Mouse (Mus musculus) embryonic facial prominence, embryonic 15.5 days (tissue): Measurements from ENCODE around the gene Fat2. TPM values are rescaled to one million over a fixed set of nuclear protein-coding genes. Genes with fewer than 3 reads are reported as not detected.

Source experiments
- ATAC-seq: fragments of 200-750 bp; cut with Nextera tagmentation; 2 replicates; pipeline ENCODE4 v1.8.0; 2017; ENCODE audit warnings: low read depth, moderate TSS enrichment; ENCODE audit not compliant: insufficient number of reproducible peaks, low FRiP score, low TSS enrichment
- H3K27ac ChIP-seq: fragments of 300-500 bp; sonication (generic); replicated peaks from 2 replicates; pipeline ENCODE4 v1.5.1; 2015; ENCODE audit warnings: mild to moderate bottlenecking, inconsistent platforms
- H3K27me3 ChIP-seq: fragments of 300-500 bp; sonication (generic); 2 replicates; pipeline ENCODE4 v1.6.1; 2015; ENCODE audit warnings: inconsistent platforms
- H3K36me3 ChIP-seq: fragments of 300-500 bp; sonication (generic); 2 replicates; pipeline ENCODE4 v1.6.1; 2015; ENCODE audit warnings: mild to moderate bottlenecking, inconsistent platforms
- H3K4me1 ChIP-seq: fragments of 300-500 bp; sonication (generic); 2 replicates; pipeline ENCODE4 v1.6.1; 2015; ENCODE audit warnings: inconsistent platforms
- H3K4me2 ChIP-seq: fragments of 300-500 bp; sonication (generic); replicated peaks from 2 replicates; pipeline ENCODE4 v1.6.1; 2015; ENCODE audit warnings: mild to moderate bottlenecking, inconsistent platforms
- H3K4me3 ChIP-seq: fragments of 300-500 bp; sonication (generic); replicated peaks from 2 replicates; pipeline ENCODE4 v1.5.1; 2015; ENCODE audit warnings: mild to moderate bottlenecking, inconsistent platforms
- H3K9ac ChIP-seq: fragments of 300-500 bp; sonication (generic); 2 replicates; pipeline ENCODE4 v1.6.1; 2015; ENCODE audit warnings: inconsistent platforms
- H3K9me3 ChIP-seq: fragments of 300-500 bp; sonication (generic); replicated peaks from 2 replicates; pipeline ENCODE4 v1.6.1; 2016; ENCODE audit warnings: inconsistent platforms
- WGBS: fragments of 180-500 bp; shearing (Covaris S2); methylation state at CpG from one replicate; pipeline ENCODE4 v1.1.7; 2015; 5-methylcytosine and 5-hydroxymethylcytosine counted together
- polyA plus RNA-seq: library from polyadenylated mRNA; unstranded; fragments of >200 nt; fragmentation: Nextera tagmentation; extraction: Ambion mirVana; gene quantifications from 2 replicates; pipeline ENCODE4 v1.2.1, GENCODE M21; 2015

The Fat2 gene
- polyA plus RNA-seq, 1 experiment from 2014 or later, result 1.1 TPM

GRCm38 (mm10) chr11:55214161-55214560 lies 122.2 kb downstream of the Fat2 start:
- Histone ChIP-seq H3K9ac (no peak overlapping the region), H3K27ac (no peak overlapping the region), H3K4me2 (no peak overlapping the region), H3K4me3 (no peak overlapping the region), H3K27me3 (no peaks in the 10 kb centered on the region), H3K36me3 (0 out of 2 replicates have a peak, but pooled peaks cover 3% of the 10 kb centered on the region), H3K9me3 (no peaks in the 10 kb centered on the region), H3K4me1 (0 out of 2 replicates have a peak, but pooled peaks cover 5% of the 10 kb centered on the region)
- no peak for ATAC-seq
- WGBS, result 69% methylated on average over 5 of the region's 5 CpGs

GRCm38 (mm10) chr11:55213518-55213917 lies 122.8 kb downstream of the Fat2 start:
- no peak overlapping the region for H3K9ac ChIP-seq
- H3K27me3 ChIP-seq, result no peaks in the 10 kb centered on the region
- WGBS, result 96% methylated on average over 4 of the region's 4 CpGs
- H3K4me3 ChIP-seq, result no peak overlapping the region
- no peak overlapping the region for H3K4me2 ChIP-seq
- H3K9me3 ChIP-seq, result no peaks in the 10 kb centered on the region
- H3K4me1 ChIP-seq, result 0 out of 2 replicates have a peak, but pooled peaks cover 6% of the 10 kb centered on the region
- no peak overlapping the region for H3K27ac ChIP-seq
- no peaks in the 10 kb centered on the region for H3K36me3 ChIP-seq
- no peak for ATAC-seq

DNA sequence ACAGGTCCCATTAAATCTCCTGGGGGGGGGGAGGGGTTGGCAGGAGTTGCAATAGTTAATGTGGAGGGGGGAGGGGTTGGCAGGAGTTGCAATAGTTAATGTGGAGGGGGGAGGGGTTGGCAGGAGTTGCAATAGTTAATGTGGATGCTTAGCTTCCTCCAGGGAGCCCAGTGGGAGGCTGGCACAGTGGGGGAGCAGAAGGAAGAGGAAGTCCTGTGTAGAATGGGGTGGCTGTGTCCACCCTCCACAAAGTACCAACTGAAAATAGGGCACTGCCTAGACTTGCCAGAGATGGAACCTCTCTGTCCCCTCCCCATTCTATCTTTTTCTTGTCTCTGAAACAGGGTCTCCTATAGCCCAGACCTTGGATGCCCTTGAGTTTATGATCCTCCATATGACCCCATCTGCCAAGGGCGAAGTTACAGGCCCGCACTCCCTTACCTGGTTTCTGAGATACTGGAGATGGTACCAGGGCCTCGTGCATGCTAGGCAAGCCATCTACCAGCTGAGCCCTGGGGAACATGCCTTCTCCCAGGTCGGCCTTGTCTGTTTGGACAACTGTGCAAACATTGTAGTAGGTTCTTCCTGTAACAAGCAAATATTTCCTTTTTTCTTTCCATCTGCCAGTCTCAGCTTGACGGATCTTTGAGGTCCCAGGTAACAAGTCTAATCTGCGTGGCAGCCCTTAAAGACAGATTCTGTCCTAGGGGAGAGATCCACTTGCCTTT lies 126.6 kb downstream of the Fat2 start:
- ATAC-seq, result no peak
- peaks cover 19% of the 10 kb centered on the region for H3K4me1 ChIP-seq
- no peaks in the 10 kb centered on the region for H3K36me3 ChIP-seq
- WGBS, result 59% methylated on average over 6 of the region's 6 CpGs
- no peak overlapping the region for H3K9ac ChIP-seq
- H3K27me3 ChIP-seq, result no peaks in the 10 kb centered on the region
- H3K4me3 ChIP-seq, result no peak overlapping the region
- no peak overlapping the region for H3K4me2 ChIP-seq
- H3K27ac ChIP-seq, result peak overlapping the region; percentile 34; the same call in 1 of the 2 replicates
- no peaks in the 10 kb centered on the region for H3K9me3 ChIP-seq

DNA sequence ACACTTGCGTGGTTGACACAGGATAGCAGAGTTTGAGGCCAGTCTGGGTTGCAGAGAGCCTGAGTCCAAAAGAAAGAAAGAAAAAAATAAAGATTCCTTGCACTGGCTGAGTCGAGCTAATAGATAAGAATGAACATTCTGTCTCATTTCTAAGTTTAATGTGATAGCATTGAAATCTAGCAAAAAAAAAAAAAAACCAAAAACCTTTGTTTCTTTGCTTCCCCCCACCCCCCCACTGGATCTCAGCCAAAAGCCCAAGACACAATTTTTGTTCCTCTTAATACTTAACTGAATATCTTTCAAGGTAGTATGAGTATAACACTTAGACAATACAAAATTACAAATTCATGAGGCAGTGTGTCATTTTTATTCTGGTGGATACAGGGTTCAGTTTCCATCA lies 127.3 kb downstream of the Fat2 start:
- Histone ChIP-seq H3K27ac (no peak overlapping the region), H3K9me3 (no peaks in the 10 kb centered on the region), H3K4me1 (peaks cover 21% of the 10 kb centered on the region), H3K9ac (no peak overlapping the region), H3K4me3 (no peak overlapping the region), H3K36me3 (no peaks in the 10 kb centered on the region), H3K27me3 (no peaks in the 10 kb centered on the region), H3K4me2 (no peak overlapping the region)
- 60% methylated on average over 2 of the region's 2 CpGs for WGBS
- no peak for ATAC-seq

GRCm38 (mm10) chr11:55208001-55208690 lies 128.2 kb downstream of the Fat2 start:
- Histone ChIP-seq H3K27ac (no peak overlapping the region), H3K9ac (no peak overlapping the region), H3K4me2 (no peak overlapping the region), H3K4me3 (no peak overlapping the region), H3K4me1 (peaks cover 21% of the 10 kb centered on the region), H3K36me3 (no peaks in the 10 kb centered on the region), H3K27me3 (no peaks in the 10 kb centered on the region), H3K9me3 (no peaks in the 10 kb centered on the region)
- ATAC-seq, result no peak
- 53% methylated on average over 6 of the region's 6 CpGs for WGBS

GRCm38 (mm10) chr11:55204602-55205001 lies 131.8 kb downstream of the Fat2 start:
- Histone ChIP-seq H3K9ac (peak overlapping the region; percentile 77), H3K4me1 (peaks cover 17% of the 10 kb centered on the region), H3K4me2 (peak overlapping the region; percentile 88), H3K27ac (no peak overlapping the region), H3K4me3 (peak overlapping the region; percentile 75), H3K9me3 (no peaks in the 10 kb centered on the region), H3K27me3 (no peaks in the 10 kb centered on the region), H3K36me3 (no peaks in the 10 kb centered on the region)
- ATAC-seq, result 0 out of 2 replicates have a peak, but pooled peaks have one; percentile 19
- 4% methylated on average over 17 of the region's 17 CpGs for WGBS

DNA sequence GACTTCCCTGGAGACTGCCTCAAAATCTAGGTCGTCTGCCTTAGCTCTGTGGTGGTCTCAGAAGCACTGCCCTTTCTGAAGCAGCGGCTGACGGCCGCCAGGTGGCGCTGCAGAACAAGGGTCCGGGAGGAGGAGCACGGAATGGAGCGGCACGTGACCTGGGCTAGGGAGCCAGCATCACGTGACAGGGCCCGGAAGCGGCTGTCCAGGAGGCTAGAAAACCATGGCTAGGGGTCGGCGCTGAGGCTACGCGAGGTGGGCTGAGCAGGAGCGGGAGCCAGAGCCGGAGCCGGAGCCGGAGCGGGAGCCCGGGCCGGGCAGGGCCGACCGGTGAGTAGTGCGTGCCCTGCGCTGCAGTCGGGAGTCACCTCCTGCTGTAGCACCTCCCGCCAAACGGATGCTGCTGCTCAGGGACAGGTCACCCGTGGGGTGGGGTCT lies 132.2 kb downstream of the Fat2 start, which contains the start of gene Slc36a1:
Slc36a1 (plus strand) TSS at position 192 of the 438 bp plus-strand sequence.
- H3K36me3 ChIP-seq, result no peaks in the 10 kb centered on the region
- peaks cover 17% of the 10 kb centered on the region for H3K4me1 ChIP-seq
- no peak within 1 kb of the TSS for H3K27ac ChIP-seq
- no peaks in the 10 kb centered on the region for H3K27me3 ChIP-seq
- WGBS, result 0% methylated on average over 31 of the region's 31 CpGs
- H3K9me3 ChIP-seq, result no peaks in the 10 kb centered on the region
- ATAC-seq, result peak; percentile 85
- peak within 1 kb of the TSS; percentile 75 for H3K4me3 ChIP-seq
- peak within 1 kb of the TSS; percentile 88 for H3K4me2 ChIP-seq
- H3K9ac ChIP-seq, result peak within 1 kb of the TSS; percentile 77

Other genes with a start within 250 kb of the Fat2 start
- gene Gm2a, start 238.4 kb downstream of the Fat2 start, polyA plus RNA-seq, result 29.2 and 31.8 TPM in 2 replicates
- not detected in 2 replicates for gene Slc36a3, start 184.9 kb downstream of the Fat2 start, polyA plus RNA-seq
- 3.7 and 4.0 TPM in 2 replicates for gene Slc36a2, start 151.5 kb downstream of the Fat2 start, polyA plus RNA-seq
- gene Slc36a1, start 132.2 kb downstream of the Fat2 start, polyA plus RNA-seq, result 2.0 and 2.8 TPM in 2 replicates
- 3,074 and 3,219 TPM in 2 replicates for gene Sparc, start 86.6 kb upstream of the Fat2 start, polyA plus RNA-seq
- 487 and 541 TPM in 2 replicates for gene Atox1, start 124.7 kb upstream of the Fat2 start, polyA plus RNA-seq
- gene G3bp1, start 133.1 kb upstream of the Fat2 start, polyA plus RNA-seq, result 150 and 160 TPM in 2 replicates